Mouse (Mus musculus): Measurements from ENCODE around the gene Fkbp6.
A peak's percentile ranks its signal among the peaks of the same experiment; 100 is the strongest.

Gene Fkbp6

DNA sequence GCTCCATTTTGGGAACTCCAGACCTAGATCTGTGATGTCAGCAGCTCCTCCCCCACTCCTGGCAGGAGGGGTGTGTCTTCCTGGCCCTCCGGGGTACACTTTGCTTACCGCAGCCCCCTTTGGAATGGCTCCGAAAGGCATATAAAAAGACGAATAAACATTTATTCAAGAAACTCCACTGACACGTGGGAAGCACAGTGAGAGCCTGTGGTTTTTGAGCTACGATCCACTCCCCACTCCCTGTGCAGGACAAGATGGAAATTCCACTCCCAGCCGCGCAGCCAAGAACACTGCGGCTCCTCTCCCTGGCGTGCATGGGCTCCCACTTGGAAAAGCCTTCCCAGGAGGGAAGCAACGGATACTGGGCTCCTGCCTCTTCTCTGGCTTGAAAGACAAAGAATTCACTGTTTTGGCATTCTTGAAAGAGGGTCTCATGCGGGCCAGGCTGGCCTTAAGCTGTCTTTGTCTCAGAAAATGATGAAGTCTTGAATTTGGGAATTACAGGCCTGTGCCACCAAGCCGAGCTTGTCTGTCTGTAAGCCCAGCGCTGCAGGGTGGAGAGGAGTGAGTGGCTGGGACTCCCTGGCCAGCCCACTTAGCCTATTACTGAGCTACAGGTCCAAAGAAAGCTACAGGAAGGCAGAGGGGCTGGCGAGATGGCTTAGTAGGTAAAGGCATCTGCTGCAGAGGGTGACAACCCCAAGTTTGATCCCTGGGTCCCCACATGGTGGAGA is 75.0 kb downstream of the Fkbp6 start:
- DNase-seq (ENCODE audit: low read depth, low spot score): no peak

DNA sequence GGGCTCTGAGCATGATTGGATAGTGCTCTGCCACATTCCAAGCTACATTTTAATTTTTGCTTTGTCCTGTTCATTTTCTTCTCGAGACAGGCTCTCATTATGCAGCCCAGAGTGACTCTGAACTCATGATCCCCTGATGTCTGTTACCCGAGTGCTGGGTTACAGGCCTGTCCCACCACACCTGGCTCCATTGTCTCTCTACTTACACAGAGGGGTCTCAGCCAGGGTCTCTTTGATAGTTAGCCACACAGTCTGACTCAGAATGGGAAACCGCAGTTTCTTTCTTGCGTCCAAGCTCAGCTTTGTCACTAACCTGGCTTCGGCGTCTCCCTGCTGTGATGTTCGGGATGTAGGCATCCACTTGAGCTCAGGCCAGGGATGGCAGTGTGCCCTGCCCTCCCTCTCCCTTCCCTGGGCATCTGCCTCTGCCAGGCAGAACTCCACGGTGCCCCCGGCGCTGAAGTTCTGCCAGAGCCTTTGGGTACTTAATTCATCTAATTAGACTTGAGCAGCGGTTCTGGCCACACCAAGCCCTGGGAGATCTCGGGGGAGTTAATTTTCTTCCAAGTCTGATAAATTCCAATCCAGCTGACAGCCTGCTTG is 78.2 kb downstream of the Fkbp6 start:
- DNase-seq (ENCODE audit: low read depth, low spot score): no peak

DNA sequence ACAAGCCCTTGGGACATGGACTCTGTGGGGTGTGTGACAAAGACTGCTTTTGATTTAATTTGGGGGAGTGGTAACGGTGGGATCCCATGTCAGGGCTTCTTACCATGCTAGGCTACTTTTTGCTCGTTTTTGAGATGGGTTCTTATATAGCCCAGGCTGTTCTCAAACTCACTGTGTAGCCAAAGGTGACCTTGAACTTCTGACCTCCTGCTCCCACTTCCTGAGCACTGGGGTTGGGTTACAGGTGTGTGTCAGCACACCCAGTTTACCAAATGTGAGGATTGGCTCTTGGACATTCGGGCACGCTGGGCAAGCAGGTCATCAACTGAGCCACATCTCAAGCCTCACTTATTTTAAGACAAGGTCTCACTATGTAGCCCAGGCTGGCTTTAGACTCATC is 79.5 kb downstream of the Fkbp6 start:
- DNase-seq (ENCODE audit: low read depth, low spot score): no peak

DNA sequence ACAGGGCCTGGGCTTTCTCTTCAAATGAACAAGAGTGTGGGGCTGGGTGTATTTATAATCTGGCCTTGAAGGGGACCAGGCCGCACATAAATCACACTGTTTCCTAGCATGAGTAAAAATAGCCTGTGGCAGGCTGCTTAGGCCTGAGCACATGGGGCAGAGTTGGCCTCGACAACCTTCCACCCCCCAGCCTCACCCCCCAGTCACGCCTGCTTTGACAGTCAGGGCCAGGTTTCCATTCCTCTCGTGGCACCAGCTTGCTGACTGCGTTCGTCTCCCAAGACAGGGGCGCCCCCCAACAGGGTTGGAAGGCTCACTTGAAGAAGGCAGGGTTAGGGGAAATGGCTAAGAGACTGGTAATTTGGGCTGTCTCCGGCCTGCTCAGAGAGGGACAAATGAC is 80.4 kb downstream of the Fkbp6 start:
- DNase-seq (ENCODE audit: low read depth, low spot score): no peak

GRCm38 (mm10) chr5:135264548-135264947 is 85.3 kb downstream of the Fkbp6 start:
- no peak for DNase-seq (ENCODE audit: low read depth, low spot score)

DNA sequence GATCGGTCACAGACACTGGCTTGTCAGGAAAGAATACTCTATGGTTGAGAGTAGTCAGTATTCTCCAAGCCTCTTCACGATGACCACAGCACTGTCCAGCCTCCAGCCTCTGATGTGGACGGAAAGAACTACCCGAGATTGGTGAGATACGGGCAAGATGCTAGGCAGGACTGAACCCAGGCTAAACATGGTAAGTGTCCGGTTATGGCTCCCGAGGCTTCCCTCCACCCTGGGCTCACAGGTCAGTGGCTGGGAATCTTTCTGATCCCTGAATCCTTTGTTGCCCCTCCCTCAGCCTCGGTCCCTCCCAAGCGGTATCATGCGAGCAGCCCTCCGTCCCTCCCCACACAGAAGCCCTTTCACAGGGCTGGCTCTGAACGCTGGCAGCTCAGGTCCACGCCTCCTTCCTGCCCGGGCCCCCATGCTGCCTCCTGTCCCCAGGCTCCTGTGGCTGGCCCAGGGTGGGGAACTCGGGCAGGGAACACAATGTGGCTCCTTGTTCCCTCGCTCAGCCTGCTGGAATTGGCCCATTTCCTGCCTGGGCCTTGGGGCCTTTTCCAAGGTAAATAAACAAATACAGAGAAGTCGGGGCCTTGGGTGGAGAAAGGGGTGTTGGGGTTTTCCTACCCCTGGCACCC is 85.9 kb downstream of the Fkbp6 start:
- no peak for DNase-seq (ENCODE audit: low read depth, low spot score)

DNA sequence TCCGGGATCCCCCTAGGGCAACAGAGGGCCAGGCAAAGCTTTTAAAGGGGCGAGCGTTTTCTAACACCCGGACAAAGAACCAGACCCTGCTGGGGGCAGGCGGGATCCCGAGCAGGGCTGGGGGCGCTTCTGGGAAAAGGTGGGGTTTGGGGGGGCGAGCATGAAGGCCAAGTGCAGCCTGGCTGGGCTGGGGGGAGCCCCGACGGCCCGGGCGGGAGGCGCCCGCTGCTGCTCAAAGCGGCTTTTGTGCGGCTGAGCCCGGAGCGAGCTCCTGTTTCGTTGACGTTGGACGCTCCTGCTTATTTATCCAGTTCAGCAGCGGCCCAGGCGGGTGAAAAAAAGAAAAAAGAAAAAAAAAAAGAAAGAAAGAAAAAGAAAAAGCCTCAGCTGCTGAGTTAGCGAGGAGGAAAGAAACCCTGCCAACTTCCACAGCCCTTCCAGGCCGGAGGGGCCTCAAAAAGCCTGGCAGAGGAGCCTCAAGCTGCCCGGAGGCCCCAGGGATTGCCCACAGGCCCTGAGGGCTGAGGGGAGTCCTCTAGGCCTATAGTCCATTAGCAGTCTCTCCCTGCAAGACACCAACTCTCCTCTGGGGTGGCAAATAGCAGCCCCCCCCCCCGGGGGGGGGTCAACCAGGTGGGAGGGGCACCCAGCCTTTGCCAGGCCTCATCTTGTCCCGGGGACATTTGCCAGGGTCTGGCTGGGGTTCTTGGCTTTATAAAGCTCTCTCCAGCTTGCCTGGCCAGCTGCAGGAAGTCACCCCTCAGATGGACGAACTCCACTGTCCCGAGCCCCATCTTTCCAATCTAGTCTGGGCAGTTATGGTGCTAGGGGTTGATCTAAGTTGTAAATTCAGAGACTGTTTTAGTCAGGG is 91.3 kb downstream of the Fkbp6 start:
- DNase-seq (ENCODE audit: low read depth, low spot score): no peak

GRCm38 (mm10) chr5:135257559-135257958 is 92.3 kb downstream of the Fkbp6 start:
- no peak for DNase-seq (ENCODE audit: low read depth, low spot score)

DNA sequence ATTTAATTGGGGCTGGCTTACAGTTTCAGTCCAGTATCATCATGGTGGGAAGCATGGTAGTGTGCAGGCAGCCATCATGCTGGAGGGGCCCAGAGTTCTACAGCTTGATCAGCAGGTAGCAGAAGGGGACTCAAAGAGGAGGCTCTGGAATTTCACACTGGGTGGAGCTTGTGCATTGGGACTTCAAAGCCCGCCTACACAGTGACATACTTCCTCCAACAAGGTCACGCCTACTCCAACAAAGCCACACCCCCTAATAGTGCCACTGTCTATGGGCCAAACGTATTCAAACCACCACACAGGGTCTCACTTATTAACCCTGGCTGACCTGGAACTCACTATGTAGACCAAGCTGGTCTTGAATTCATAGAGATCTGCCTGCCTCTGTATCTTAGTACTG is 93.7 kb downstream of the Fkbp6 start:
- no peak for DNase-seq (ENCODE audit: low read depth, low spot score)

DNA sequence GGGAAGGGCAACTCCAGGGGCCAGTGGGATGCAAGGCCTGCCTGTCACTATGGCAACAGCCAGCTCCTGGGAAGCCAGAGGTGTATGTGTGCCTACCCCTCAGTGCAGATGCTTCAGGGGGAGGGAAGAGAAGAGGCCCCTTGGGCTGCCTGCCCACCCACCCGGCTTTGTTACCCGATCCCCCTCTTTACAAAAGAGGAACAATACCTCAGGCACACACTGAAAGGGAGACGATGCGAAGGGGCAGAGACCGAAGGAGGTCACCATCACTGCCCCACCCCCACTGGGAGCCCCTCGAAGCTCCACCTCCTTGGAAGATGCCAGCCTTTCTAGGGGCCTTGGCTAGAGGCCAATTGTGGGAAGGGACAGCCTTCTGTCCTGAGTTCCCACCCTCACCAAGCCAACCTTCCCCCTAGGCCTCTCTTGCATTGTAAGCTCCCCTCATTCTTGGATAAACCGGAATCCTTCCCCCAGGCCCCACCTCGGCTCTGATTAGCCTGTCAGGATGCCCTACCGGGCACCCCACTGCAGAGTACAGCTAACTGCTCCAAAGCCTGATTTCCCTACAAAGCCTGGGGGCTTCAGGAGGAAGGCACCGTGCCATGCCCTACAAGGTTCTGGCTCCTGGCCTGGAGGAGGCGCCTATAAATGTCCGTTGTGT is 96.0 kb downstream of the Fkbp6 start:
- DNase-seq (ENCODE audit: low read depth, low spot score): no peak

DNA sequence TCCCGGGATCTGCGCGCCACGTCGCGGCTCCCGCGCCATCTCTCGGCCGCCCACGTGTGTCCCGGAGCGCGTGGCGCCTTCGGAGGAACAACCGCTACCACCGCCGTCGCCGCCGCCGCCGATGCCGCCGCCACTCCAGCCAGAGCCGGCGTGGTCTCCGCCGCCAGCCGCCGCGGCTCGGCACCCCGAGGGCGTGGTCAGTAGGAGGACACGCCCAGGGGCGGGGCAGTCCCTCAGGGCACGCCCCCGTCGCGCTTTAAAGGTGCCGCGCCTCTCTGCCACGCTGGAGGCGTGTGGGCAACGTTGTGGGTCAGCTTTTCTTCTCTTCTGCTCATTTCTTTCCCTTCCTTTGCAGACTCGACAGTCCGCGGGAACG is 98.8 kb downstream of the Fkbp6 start, which contains the start of gene Fzd9:
TSS of gene Fzd9 (minus strand) at position 152 of the 376 bp plus-strand sequence.
- DNase-seq (ENCODE audit: low read depth, low spot score): peak; percentile 49

- DNase-seq (ENCODE audit: low read depth, low spot score): no peak
Observed at GRCm38 (mm10) chr5:135250186-135251078, 99.4 kb downstream of the Fkbp6 start.

DNA sequence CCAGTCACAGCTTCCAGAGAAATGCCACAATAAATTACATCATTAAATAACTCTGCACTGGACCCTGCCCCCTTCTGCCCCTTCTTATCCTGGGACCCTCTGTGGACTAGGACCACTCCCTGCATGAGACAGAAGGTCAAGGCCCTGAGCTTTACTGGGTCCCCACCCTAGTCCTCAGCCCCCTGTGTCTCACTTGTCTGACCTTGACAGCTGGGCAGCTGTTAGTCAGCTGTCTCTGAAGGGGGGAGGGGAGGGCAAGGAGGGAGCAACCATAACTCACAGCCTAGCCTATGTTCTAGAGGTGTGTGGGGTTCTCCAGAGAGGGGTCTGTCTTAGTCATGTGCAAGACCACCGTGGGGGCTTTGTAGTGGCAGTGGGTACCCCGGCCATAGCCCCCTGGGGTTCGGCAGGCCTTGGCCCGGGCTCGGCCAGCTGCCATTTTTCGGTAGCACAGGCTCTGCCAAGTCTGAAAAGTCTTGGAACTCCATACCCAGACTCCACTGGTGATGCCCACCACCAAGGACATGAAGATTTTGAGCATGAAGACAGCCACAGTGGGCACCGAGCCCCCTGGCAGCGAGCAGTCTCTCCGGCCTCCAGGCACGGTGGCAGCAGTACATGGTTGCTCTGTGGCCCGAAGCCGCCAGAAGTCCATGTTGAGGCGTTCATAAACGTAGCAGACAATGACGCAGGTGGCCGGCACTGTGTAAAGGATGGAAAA is 100.7 kb downstream of the Fkbp6 start:
- DNase-seq (ENCODE audit: low read depth, low spot score): no peak

- DNase-seq (ENCODE audit: low read depth, low spot score): no peak
Observed at GRCm38 (mm10) chr5:135247337-135247736, 102.5 kb downstream of the Fkbp6 start.

DNA sequence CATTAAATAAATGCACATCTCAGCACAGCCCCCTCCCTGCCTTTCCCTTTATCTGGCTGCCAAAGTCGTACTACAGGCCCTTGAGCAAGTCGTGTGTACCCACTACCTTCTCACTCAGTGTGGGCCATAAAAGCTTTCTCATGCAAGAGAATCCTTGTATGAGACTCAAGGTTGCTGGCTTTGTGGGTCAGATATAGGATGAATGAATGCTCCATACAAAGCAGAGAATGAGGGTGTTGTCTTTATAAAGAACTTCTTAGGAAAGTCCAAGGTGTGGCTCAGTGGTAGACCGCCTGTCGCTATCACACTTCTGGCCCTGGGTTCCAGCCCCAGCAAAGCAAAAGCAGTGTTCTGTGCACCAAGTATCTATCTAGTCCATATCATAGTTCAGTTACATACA is 103.3 kb downstream of the Fkbp6 start:
- no peak for DNase-seq (ENCODE audit: low read depth, low spot score)

- no peak for DNase-seq (ENCODE audit: low read depth, low spot score)
Observed at GRCm38 (mm10) chr5:135243166-135243565, 106.7 kb downstream of the Fkbp6 start.

- DNase-seq (ENCODE audit: low read depth, low spot score): no peak
Observed at GRCm38 (mm10) chr5:135242608-135243007, 107.2 kb downstream of the Fkbp6 start.

DNA sequence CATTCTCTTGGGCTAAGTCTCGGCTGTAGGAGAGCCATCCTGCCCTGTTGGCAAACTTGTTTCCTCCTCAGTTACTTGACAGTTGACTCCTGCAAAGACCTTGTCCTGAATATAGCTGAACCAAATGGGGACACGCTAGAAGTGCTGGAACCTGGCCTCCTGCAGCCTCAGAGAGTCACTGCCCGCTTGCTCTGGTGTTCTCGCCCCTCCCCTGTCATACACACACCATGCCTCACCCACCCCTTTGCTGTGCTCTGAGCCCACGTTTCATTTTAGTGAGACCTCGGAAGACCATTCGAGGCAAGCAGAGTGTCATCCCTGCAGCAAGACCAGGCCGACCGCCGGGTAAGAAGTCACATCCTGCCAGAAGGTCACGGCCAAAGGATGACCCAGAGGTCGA is 107.7 kb downstream of the Fkbp6 start:
- DNase-seq (ENCODE audit: low read depth, low spot score): no peak
